Mouse (Mus musculus) limb, embryonic 11.5 days (tissue): ENCODE measurements at regions not wholly inside any gene's neighbourhood (a gene's known extent, or its start where the extent isn't known, plus 50 kb on each side); places are given as distances from the start of the nearest gene placed in this dataset.
A peak's percentile ranks its signal among the peaks of the same experiment; 100 is the strongest.

Experiments
- ATAC-seq: fragments of 200-750 bp; cut with Nextera tagmentation; 2 replicates; pipeline ENCODE4 v1.8.0; 2017; ENCODE audit warnings: low read depth; ENCODE audit not compliant: insufficient number of reproducible peaks, low FRiP score, low TSS enrichment
- DNase-seq: peaks from one replicate; pipeline ENCODE4 v3.0.0-alpha.2; 2015; ENCODE audit warnings: low spot score
- H3K27ac ChIP-seq: fragments of 300-500 bp; sonication (generic); replicated peaks from 2 replicates; pipeline ENCODE4 v1.5.1; 2014; ENCODE audit warnings: low read depth, mild to moderate bottlenecking, low read length
- H3K27me3 ChIP-seq: fragments of 300-500 bp; sonication (generic); 2 replicates; pipeline ENCODE4 v1.6.1; 2014; ENCODE audit warnings: mild to moderate bottlenecking, low read length, mixed read lengths; ENCODE audit not compliant: control insufficient read depth, insufficient read depth
- H3K36me3 ChIP-seq: fragments of 300-500 bp; sonication (generic); 2 replicates; pipeline ENCODE4 v1.6.1; 2014; ENCODE audit warnings: mild to moderate bottlenecking, low read length, moderate library complexity, mixed read lengths; ENCODE audit not compliant: control insufficient read depth, insufficient read depth
- H3K4me1 ChIP-seq: fragments of 300-500 bp; sonication (generic); 2 replicates; pipeline ENCODE4 v1.6.1; 2014; ENCODE audit warnings: low read length, mixed read lengths; ENCODE audit not compliant: control insufficient read depth, insufficient read depth
- H3K4me2 ChIP-seq: fragments of 300-500 bp; sonication (generic); 2 replicates; pipeline ENCODE4 v1.6.1; 2014; ENCODE audit warnings: low read depth, mild to moderate bottlenecking, moderate library complexity; ENCODE audit not compliant: severe bottlenecking
- H3K4me3 ChIP-seq: fragments of 300-500 bp; sonication (generic); 2 replicates; pipeline ENCODE4 v1.5.1; 2014; ENCODE audit warnings: low read depth, low read length
- H3K9ac ChIP-seq: fragments of 300-500 bp; sonication (generic); 2 replicates; pipeline ENCODE4 v1.6.1; 2014; ENCODE audit warnings: mild to moderate bottlenecking, low read length
- H3K9me3 ChIP-seq: fragments of 300-500 bp; sonication (generic); 2 replicates; pipeline ENCODE4 v1.6.1; 2016; ENCODE audit warnings: low read length; ENCODE audit not compliant: control insufficient read depth
- WGBS: fragments of 180-500 bp; shearing (Covaris S2); extraction: QIAGEN DNeasy Blood & Tissue Kit; methylation state at CpG from one replicate; pipeline ENCODE4 v1.1.7; 2014; 5-methylcytosine and 5-hydroxymethylcytosine counted together

- no peak overlapping the region for H3K27ac ChIP-seq
- no peaks in the 10 kb centered on the region for H3K27me3 ChIP-seq
- WGBS = 79% methylated on average over 5 of the region's 5 CpGs
- no peak overlapping the region for H3K9ac ChIP-seq
- no peak for ATAC-seq
- no peak for DNase-seq
- H3K4me3 ChIP-seq = no peak overlapping the region
- H3K4me2 ChIP-seq = no peak overlapping the region
- H3K36me3 ChIP-seq = no peaks in the 10 kb centered on the region
- no peaks in the 10 kb centered on the region for H3K9me3 ChIP-seq
- H3K4me1 ChIP-seq = no peaks in the 10 kb centered on the region
Measured at GRCm38 (mm10) chr11:32136066-32136465, 64.0 kb downstream of the Il9r start.

- no peak for ATAC-seq
- no peak overlapping the region for H3K9ac ChIP-seq
- no peak overlapping the region for H3K4me2 ChIP-seq
- H3K27me3 ChIP-seq = no peaks in the 10 kb centered on the region
- H3K9me3 ChIP-seq = no peaks in the 10 kb centered on the region
- H3K27ac ChIP-seq = no peak overlapping the region
- no peak for DNase-seq
- WGBS = 82% methylated on average over 7 of the region's 7 CpGs
- no peak overlapping the region for H3K4me3 ChIP-seq
- H3K4me1 ChIP-seq = no peaks in the 10 kb centered on the region
- no peaks in the 10 kb centered on the region for H3K36me3 ChIP-seq
Measured at GRCm38 (mm10) chr11:32133996-32134395, 66.1 kb downstream of the Il9r start.

DNA sequence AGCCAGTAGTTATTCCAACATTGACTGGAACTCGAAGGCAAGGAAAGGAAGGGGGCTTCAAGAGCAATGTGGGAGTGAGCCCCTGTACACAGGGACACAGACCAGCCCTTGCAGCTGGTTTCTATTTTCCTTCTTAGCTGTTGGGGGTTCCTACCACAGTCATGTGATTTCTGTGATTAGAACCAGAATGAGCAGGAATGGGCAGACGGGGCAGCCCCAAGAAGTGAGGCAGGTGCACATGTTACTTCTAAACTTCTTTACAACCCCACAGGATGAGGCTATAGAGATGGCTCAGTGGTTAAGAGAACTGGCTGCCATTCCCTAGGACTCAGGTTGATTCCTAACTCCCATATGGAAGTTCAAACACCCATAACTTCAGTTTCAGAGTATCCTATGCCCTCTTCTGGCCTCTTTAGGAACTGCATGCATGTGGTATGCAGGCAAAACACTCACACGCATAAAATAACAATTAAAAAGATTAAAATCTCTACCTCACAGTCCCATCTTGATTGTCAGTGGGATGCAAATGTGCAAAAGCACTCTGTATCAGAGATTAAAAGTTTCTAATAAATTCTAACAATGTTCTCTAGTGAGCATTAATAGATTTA lies 68.0 kb downstream of the Il9r start:
- Histone ChIP-seq H3K9me3 (no peaks in the 10 kb centered on the region), H3K36me3 (no peaks in the 10 kb centered on the region), H3K4me1 (no peaks in the 10 kb centered on the region), H3K4me3 (no peak overlapping the region), H3K27ac (no peak overlapping the region), H3K4me2 (no peak overlapping the region), H3K9ac (no peak overlapping the region), H3K27me3 (no peaks in the 10 kb centered on the region)
- no peak for ATAC-seq
- 46% methylated on average over 3 of the region's 3 CpGs for WGBS
- peak; percentile 64 for DNase-seq

- DNase-seq = no peak
- ATAC-seq = no peak
- WGBS = 58% methylated on average over 7 of the region's 7 CpGs
Measured at GRCm38 (mm10) chr11:32128551-32128950, 71.5 kb downstream of the Il9r start.

GRCm38 (mm10) chr11:32128018-32128417 lies 72.1 kb downstream of the Il9r start:
- no peak overlapping the region for H3K4me2 ChIP-seq
- H3K4me1 ChIP-seq = no peaks in the 10 kb centered on the region
- no peak overlapping the region for H3K27ac ChIP-seq
- DNase-seq (no peak), ATAC-seq (no peak)
- WGBS = 72% methylated on average over 3 of the region's 3 CpGs
- no peak overlapping the region for H3K4me3 ChIP-seq
- no peaks in the 10 kb centered on the region for H3K36me3 ChIP-seq
- H3K9ac ChIP-seq = no peak overlapping the region
- H3K9me3 ChIP-seq = no peaks in the 10 kb centered on the region
- H3K27me3 ChIP-seq = no peaks in the 10 kb centered on the region

More at GRCm38 (mm10) chr11:32128551-32128950, 71.5 kb downstream of the Il9r start:
- Histone ChIP-seq H3K27me3 (no peaks in the 10 kb centered on the region), H3K4me3 (no peak overlapping the region), H3K36me3 (no peaks in the 10 kb centered on the region), H3K9ac (no peak overlapping the region), H3K4me1 (no peaks in the 10 kb centered on the region), H3K9me3 (no peaks in the 10 kb centered on the region), H3K4me2 (no peak overlapping the region), H3K27ac (no peak overlapping the region)

DNA sequence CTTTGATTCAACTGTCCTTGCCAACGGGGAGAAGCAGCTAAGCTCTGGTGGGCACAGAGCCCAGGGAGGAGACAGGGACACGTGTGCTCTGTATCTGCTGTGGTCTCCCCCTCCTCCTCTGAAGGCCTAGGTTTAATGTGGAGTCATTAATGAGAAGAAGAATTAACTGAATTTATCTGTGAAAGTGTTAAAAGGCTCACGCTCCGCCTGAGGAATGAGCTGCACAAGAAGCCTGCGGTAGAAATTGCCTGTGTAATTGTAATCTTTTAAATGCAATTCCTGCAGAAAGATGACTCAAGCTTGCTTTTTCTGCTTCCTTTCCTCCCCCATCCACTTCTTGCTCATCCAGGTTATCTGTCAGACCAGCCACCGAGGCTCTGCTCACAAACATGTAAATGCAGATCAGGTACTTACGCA lies 72.7 kb downstream of the Il9r start:
- H3K27ac ChIP-seq = no peak overlapping the region

GRCm38 (mm10) chr11:32126786-32127185 lies 73.3 kb downstream of the Il9r start:
- no peaks in the 10 kb centered on the region for H3K36me3 ChIP-seq
- no peak overlapping the region for H3K9ac ChIP-seq
- no peak overlapping the region for H3K27ac ChIP-seq
- H3K27me3 ChIP-seq = no peaks in the 10 kb centered on the region
- ATAC-seq (no peak), DNase-seq (no peak)
- 100% methylated on average over 1 of the region's 1 CpGs for WGBS
- no peak overlapping the region for H3K4me3 ChIP-seq
- H3K4me1 ChIP-seq = no peaks in the 10 kb centered on the region
- H3K9me3 ChIP-seq = no peaks in the 10 kb centered on the region
- no peak overlapping the region for H3K4me2 ChIP-seq

More for the DNA sequence above, 72.7 kb downstream of the Il9r start:
- Histone ChIP-seq H3K4me1 (no peaks in the 10 kb centered on the region), H3K9me3 (no peaks in the 10 kb centered on the region), H3K36me3 (no peaks in the 10 kb centered on the region), H3K4me3 (no peak overlapping the region), H3K27me3 (no peaks in the 10 kb centered on the region), H3K4me2 (no peak overlapping the region), H3K9ac (no peak overlapping the region)
- WGBS = 83% methylated on average over 7 of the region's 7 CpGs
- no peak for ATAC-seq
- no peak for DNase-seq

- H3K27ac ChIP-seq = no peak overlapping the region
- H3K27me3 ChIP-seq = no peaks in the 10 kb centered on the region
- no peak overlapping the region for H3K4me2 ChIP-seq
- H3K9me3 ChIP-seq = no peaks in the 10 kb centered on the region
- no peak for DNase-seq
- H3K36me3 ChIP-seq = no peaks in the 10 kb centered on the region
- no peak for ATAC-seq
- H3K9ac ChIP-seq = no peak overlapping the region
- H3K4me3 ChIP-seq = no peak overlapping the region
- WGBS = 56% methylated on average over 5 of the region's 5 CpGs
- no peaks in the 10 kb centered on the region for H3K4me1 ChIP-seq
Measured at GRCm38 (mm10) chr11:32126311-32126698, 73.8 kb downstream of the Il9r start.
